Mouse (Mus musculus) embryonic facial prominence, embryonic 13.5 days (tissue): ENCODE results near the gene Skap1. TPM values are rescaled to one million over a fixed set of nuclear protein-coding genes. Genes with fewer than 3 reads are reported as not detected.
A peak's percentile ranks its signal among the peaks of the same experiment; 100 is the strongest.

Experiments
- ATAC-seq: fragments of 200-750 bp; cut with Nextera tagmentation; 2 replicates; pipeline ENCODE4 v1.8.0; 2017; ENCODE audit warnings: low read depth; ENCODE audit not compliant: insufficient number of reproducible peaks, insufficient read depth, low FRiP score, low TSS enrichment
- H3K27ac ChIP-seq: fragments of 300-500 bp; sonication (generic); 2 replicates; pipeline ENCODE4 v1.5.1; 2015; ENCODE audit warnings: moderate library complexity, mild to moderate bottlenecking, inconsistent platforms
- H3K27me3 ChIP-seq: fragments of 300-500 bp; sonication (generic); 2 replicates; pipeline ENCODE4 v1.6.1; 2015; ENCODE audit warnings: mild to moderate bottlenecking, inconsistent platforms
- H3K36me3 ChIP-seq: fragments of 300-500 bp; sonication (generic); 2 replicates; pipeline ENCODE4 v1.6.1; 2015; ENCODE audit warnings: mild to moderate bottlenecking, inconsistent platforms
- H3K4me1 ChIP-seq: fragments of 300-500 bp; sonication (generic); 2 replicates; pipeline ENCODE4 v1.6.1; 2015; ENCODE audit warnings: inconsistent platforms
- H3K4me2 ChIP-seq: fragments of 300-500 bp; sonication (generic); 2 replicates; pipeline ENCODE4 v1.6.1; 2015; ENCODE audit warnings: moderate library complexity, mild to moderate bottlenecking, inconsistent platforms
- H3K4me3 ChIP-seq: fragments of 300-500 bp; sonication (generic); 2 replicates; pipeline ENCODE4 v1.5.1; 2015; ENCODE audit warnings: mild to moderate bottlenecking, inconsistent platforms
- H3K9ac ChIP-seq: fragments of 300-500 bp; sonication (generic); 2 replicates; pipeline ENCODE4 v1.6.1; 2015; ENCODE audit warnings: mild to moderate bottlenecking, inconsistent platforms
- H3K9me3 ChIP-seq: fragments of 300-500 bp; sonication (generic); 2 replicates; pipeline ENCODE4 v1.6.1; 2016; ENCODE audit warnings: inconsistent platforms
- WGBS: fragments of 180-500 bp; shearing (Covaris S2); methylation state at CpG from one replicate; pipeline ENCODE4 v1.1.7; 2015; ENCODE audit warnings: mixed read lengths; 5-methylcytosine and 5-hydroxymethylcytosine counted together
- polyA plus RNA-seq: library from polyadenylated mRNA; unstranded; fragments of >200 nt; fragmentation: Nextera tagmentation; extraction: Ambion mirVana; gene quantifications from 2 replicates; pipeline ENCODE4 v1.2.1, GENCODE M21; 2015

Skap1 gene
- polyA plus RNA-seq, 1 experiment from 2014 or later = 0.49 TPM

DNA sequence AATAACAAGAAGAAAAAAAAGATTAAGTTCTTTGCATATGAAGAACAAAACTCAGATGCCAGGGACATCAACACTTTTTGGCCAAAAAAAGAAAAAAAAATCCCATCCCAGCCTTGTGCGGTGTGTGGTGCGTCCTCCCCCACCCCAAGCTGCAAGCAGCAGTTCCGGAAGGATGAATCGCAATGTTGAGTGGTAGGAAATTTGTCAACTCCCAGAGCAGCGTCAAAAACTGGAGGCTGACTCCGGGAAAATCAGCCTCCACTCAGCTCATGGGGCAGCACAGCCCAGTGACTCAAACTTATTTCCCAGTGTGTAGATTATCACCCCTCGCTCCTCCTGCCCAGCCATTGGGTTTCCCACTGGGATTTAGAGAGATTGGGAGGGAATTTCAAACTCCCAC lies 297.6 kb downstream of the Skap1 start:
- no peak overlapping the region for H3K4me2 ChIP-seq
- 78% methylated on average over 7 of the region's 7 CpGs for WGBS
- H3K4me1 ChIP-seq = peaks cover 23% of the 10 kb centered on the region
- no peaks in the 10 kb centered on the region for H3K36me3 ChIP-seq
- H3K9ac ChIP-seq = no peak overlapping the region
- ATAC-seq = no peak
- H3K27ac ChIP-seq = no peak overlapping the region
- H3K4me3 ChIP-seq = no peak overlapping the region
- no peaks in the 10 kb centered on the region for H3K9me3 ChIP-seq
- no peaks in the 10 kb centered on the region for H3K27me3 ChIP-seq

- Histone ChIP-seq H3K4me3 (no peak overlapping the region), H3K27me3 (no peaks in the 10 kb centered on the region), H3K9me3 (no peaks in the 10 kb centered on the region), H3K9ac (0 out of 2 replicates have a peak overlapping the region, but pooled peaks have one; percentile 12), H3K4me2 (no peak overlapping the region), H3K27ac (no peak overlapping the region), H3K36me3 (peaks cover 8% of the 10 kb centered on the region), H3K4me1 (peaks cover 32% of the 10 kb centered on the region)
- 76% methylated on average over 15 of the region's 15 CpGs for WGBS
- ATAC-seq = no peak
These were observed 298.5 kb downstream of the Skap1 start for GRCm38 (mm10) chr11:96762742-96763470.

DNA sequence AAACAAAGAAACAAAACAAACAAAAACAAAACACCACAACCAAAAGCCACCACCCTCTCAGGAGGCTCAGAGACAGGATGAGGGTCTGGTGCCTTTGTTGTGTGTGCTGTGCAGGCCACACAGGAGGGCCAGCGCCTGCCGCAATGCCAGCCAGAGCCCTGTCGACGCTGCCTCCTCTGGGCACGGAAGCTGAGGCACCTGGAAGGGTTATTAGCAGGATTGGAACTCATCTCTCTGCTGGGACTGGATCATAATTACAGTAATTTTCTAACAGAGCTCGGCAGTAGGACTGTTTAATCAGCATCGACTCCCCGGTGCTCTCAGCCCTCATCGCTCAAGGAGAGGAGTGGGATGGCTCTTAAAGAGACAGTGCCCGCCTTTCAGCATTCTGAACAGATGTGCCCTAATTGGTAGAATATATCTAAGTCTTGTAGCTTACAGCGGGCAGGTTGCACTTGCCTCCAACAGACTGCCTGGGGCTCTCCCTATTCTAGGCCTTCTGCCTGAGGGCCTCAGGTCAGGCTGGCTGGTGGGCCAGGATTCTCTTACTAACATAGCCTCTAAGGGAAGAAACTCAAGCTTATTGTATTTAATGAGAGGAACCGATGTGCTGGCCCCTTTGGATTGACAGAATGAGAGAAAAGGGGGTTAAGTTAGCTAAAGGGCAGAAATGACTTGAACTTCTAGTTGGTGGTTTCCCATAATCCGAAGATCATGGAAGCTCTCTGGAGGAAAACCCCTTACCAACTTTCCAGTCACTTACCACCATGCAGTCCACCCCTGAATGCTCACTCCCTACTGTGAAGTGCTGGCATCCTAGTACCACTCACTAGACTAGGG lies 300.3 kb downstream of the Skap1 start:
- ATAC-seq = no peak
- Histone ChIP-seq H3K9me3 (no peaks in the 10 kb centered on the region), H3K27me3 (no peaks in the 10 kb centered on the region), H3K36me3 (peaks cover 26% of the 10 kb centered on the region), H3K4me1 (peaks cover 36% of the 10 kb centered on the region), H3K9ac (peak overlapping the region; percentile 58; the same call in 1 of the 2 replicates), H3K27ac (no peak overlapping the region), H3K4me3 (peak overlapping the region; percentile 10; the same call in 1 of the 2 replicates), H3K4me2 (peak overlapping the region; percentile 44)
- 32% methylated on average over 13 of the region's 13 CpGs for WGBS

DNA sequence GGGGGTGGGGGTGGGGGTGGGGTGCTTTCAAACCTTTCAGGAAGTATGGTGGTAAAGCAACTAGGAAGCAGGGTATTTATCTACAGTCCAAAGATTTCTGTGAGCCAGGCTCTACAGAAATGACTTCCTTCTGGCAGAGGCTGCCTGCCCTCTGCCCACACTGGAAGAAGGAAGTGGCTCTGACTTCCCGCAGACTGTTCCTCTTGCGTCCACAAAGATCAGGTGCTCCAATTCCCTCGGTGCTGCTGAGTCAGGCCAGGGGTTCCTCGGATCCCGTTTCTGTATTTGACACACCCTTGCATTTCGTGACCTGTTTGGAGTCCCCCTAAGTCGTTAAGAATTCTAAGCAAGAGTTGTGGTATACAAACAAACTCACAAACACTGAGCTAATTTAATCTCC lies 301.3 kb downstream of the Skap1 start:
- 76% methylated on average over 7 of the region's 7 CpGs for WGBS
- Histone ChIP-seq H3K27me3 (no peaks in the 10 kb centered on the region), H3K4me3 (no peak overlapping the region), H3K27ac (no peak overlapping the region), H3K36me3 (peaks cover 35% of the 10 kb centered on the region), H3K9me3 (no peaks in the 10 kb centered on the region), H3K4me1 (peaks cover 36% of the 10 kb centered on the region), H3K4me2 (no peak overlapping the region), H3K9ac (no peak overlapping the region)
- no peak for ATAC-seq

- 84% methylated on average over 12 of the region's 12 CpGs for WGBS
- no peak overlapping the region for H3K4me3 ChIP-seq
- H3K9ac ChIP-seq = 0 out of 2 replicates have a peak overlapping the region, but pooled peaks have one; percentile 4
- H3K4me2 ChIP-seq = no peak overlapping the region
- H3K9me3 ChIP-seq = no peaks in the 10 kb centered on the region
- peaks cover 44% of the 10 kb centered on the region for H3K36me3 ChIP-seq
- H3K27ac ChIP-seq = peak overlapping the region; percentile 13; the same call in 1 of the 2 replicates
- H3K4me1 ChIP-seq = peaks cover 36% of the 10 kb centered on the region
- H3K27me3 ChIP-seq = no peaks in the 10 kb centered on the region
- ATAC-seq = no peak
These were observed 302.2 kb downstream of the Skap1 start for GRCm38 (mm10) chr11:96766555-96766954.

- Histone ChIP-seq H3K9me3 (no peaks in the 10 kb centered on the region), H3K4me2 (no peak overlapping the region), H3K36me3 (peaks cover 50% of the 10 kb centered on the region), H3K9ac (0 out of 2 replicates have a peak overlapping the region, but pooled peaks have one; percentile 4), H3K27ac (peak overlapping the region; percentile 13; the same call in 1 of the 2 replicates), H3K4me1 (peaks cover 36% of the 10 kb centered on the region), H3K4me3 (no peak overlapping the region), H3K27me3 (no peaks in the 10 kb centered on the region)
- ATAC-seq = no peak
- 52% methylated on average over 7 of the region's 7 CpGs for WGBS
These were observed 302.7 kb downstream of the Skap1 start for GRCm38 (mm10) chr11:96767096-96767495.

DNA sequence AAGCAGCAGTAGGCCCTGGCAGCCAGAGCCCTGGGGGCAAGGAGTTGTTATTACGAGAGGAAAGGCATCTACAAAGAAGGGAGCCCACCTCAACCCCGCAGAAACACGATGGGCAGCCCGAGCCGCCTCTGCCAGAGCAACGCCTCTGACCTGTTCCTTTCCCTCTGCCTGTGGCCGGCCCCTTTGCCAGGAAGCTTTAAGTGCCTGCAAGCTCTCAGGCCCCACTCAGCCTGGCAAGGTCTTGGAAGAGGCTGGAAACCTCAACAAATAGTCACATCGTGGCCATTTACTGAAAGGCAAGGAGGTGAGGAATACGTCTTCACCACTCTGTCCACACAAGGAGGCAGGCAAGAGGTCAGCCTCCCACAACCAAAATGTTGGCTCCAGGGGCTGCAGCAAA lies 303.8 kb downstream of the Skap1 start:
- Histone ChIP-seq H3K9me3 (no peaks in the 10 kb centered on the region), H3K4me3 (no peak overlapping the region), H3K27ac (no peak overlapping the region), H3K9ac (0 out of 2 replicates have a peak overlapping the region, but pooled peaks have one; percentile 51), H3K36me3 (peaks cover 61% of the 10 kb centered on the region), H3K27me3 (no peaks in the 10 kb centered on the region), H3K4me1 (peaks cover 32% of the 10 kb centered on the region), H3K4me2 (no peak overlapping the region)
- ATAC-seq = no peak
- WGBS = 57% methylated on average over 9 of the region's 9 CpGs

DNA sequence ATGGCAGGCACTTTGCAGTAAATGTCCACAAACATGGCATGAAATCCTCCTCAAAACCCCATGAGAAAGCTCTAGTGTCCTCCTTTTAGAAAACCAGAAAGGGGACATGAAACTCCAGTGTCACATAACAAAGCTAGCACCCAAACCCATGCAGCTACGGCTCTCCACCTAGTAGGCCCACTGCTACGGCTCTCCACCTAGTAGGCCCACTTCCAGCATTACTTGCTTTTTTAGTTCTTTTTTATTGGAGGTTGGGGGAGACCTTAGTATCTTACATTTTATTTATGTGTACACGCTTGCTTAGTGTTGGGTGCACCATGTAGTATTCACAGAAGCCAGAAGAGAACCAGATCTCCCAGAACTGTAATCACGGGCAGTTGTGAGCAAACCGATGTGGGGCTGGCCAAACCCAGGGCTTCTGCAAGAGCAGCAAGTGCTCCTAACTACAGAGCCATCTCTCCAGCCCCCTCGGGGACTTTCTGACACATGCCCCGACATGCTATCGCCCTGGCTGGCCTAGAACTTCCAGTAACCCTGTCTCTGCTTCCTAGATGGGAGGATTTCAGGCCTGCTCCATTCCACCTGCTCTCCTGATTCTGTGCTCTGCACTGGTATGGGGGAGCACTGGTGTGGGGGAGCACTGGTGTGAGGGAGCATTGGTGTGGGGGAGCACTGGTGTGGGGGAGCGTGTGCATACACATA lies 307.0 kb downstream of the Skap1 start:
- H3K27me3 ChIP-seq = no peaks in the 10 kb centered on the region
- no peak overlapping the region for H3K4me2 ChIP-seq
- no peaks in the 10 kb centered on the region for H3K9me3 ChIP-seq
- H3K4me3 ChIP-seq = no peak overlapping the region
- no peak for ATAC-seq
- H3K36me3 ChIP-seq = peaks cover 64% of the 10 kb centered on the region
- no peak overlapping the region for H3K27ac ChIP-seq
- 90% methylated on average over 9 of the region's 9 CpGs for WGBS
- no peak overlapping the region for H3K9ac ChIP-seq
- peaks cover 31% of the 10 kb centered on the region for H3K4me1 ChIP-seq

DNA sequence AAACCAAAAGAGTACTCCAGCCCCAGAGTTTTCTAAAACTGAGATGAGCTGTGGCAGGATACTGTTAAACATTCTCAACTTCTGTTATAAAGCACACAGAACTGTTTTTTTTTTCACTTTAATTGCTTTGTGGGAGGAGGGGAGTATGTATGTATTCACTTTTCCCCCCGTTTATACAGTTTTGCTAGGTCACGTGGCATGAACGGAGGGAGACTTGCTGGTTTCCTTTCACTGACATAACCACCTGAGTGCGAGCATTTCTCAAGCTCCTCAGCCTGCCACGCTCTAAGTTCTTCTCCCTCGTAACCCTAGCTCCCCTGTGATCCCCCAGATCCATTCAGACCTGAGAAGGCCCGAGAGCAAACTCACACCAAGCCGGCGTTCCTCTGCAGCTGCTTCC lies 308.0 kb downstream of the Skap1 start:
- Histone ChIP-seq H3K4me2 (no peak overlapping the region), H3K4me3 (no peak overlapping the region), H3K4me1 (peaks cover 32% of the 10 kb centered on the region), H3K27ac (no peak overlapping the region), H3K9me3 (no peaks in the 10 kb centered on the region), H3K27me3 (no peaks in the 10 kb centered on the region), H3K9ac (no peak overlapping the region), H3K36me3 (peaks cover 61% of the 10 kb centered on the region)
- WGBS = 91% methylated on average over 9 of the region's 9 CpGs
- ATAC-seq = no peak

GRCm38 (mm10) chr11:96774536-96774935 lies 310.1 kb downstream of the Skap1 start:
- Histone ChIP-seq H3K36me3 (peaks cover 40% of the 10 kb centered on the region), H3K4me1 (peaks cover 22% of the 10 kb centered on the region), H3K9ac (no peak overlapping the region), H3K4me3 (no peak overlapping the region), H3K4me2 (0 out of 2 replicates have a peak overlapping the region, but pooled peaks have one; percentile 1), H3K27me3 (no peaks in the 10 kb centered on the region), H3K27ac (peak overlapping the region; percentile 28; the same call in 1 of the 2 replicates), H3K9me3 (no peaks in the 10 kb centered on the region)
- WGBS = 87% methylated on average over 3 of the region's 3 CpGs
- no peak for ATAC-seq

GRCm38 (mm10) chr11:96775063-96775462 lies 310.7 kb downstream of the Skap1 start:
- Histone ChIP-seq H3K4me2 (0 out of 2 replicates have a peak overlapping the region, but pooled peaks have one; percentile 1), H3K27ac (peak overlapping the region; percentile 28; the same call in 1 of the 2 replicates)
- no peak for ATAC-seq

More at GRCm38 (mm10) chr11:96775063-96775462, 310.7 kb downstream of the Skap1 start:
- no peaks in the 10 kb centered on the region for H3K9me3 ChIP-seq
- H3K4me1 ChIP-seq = peaks cover 22% of the 10 kb centered on the region
- H3K27me3 ChIP-seq = no peaks in the 10 kb centered on the region
- no peak overlapping the region for H3K4me3 ChIP-seq
- 83% methylated on average over 8 of the region's 8 CpGs for WGBS
- no peak overlapping the region for H3K9ac ChIP-seq
- H3K36me3 ChIP-seq = peaks cover 34% of the 10 kb centered on the region
